Mouse (Mus musculus) cerebellum, adult 2 months (tissue): ENCODE measurements around the gene Fus. TPM values are rescaled to one million over a fixed set of nuclear protein-coding genes. Genes with fewer than 3 reads are reported as not detected.

ENCODE experiments used
- DNase-seq, 2 experiments: peaks; one replicate each; pipeline ENCODE4 v3.0.0; 2021
- H3K27ac ChIP-seq: fragments of 200-500 bp; 2 replicates; pipeline ENCODE4 v1.5.1; 2012; ENCODE audit warnings: low read length, control low read depth, inconsistent platforms; ENCODE audit not compliant: insufficient read depth
- H3K27me3 ChIP-seq: fragments of 200-500 bp; 2 replicates; pipeline ENCODE4 v1.6.1; 2012; ENCODE audit warnings: inconsistent platforms, mild to moderate bottlenecking, low read length, moderate library complexity; ENCODE audit not compliant: control insufficient read depth, insufficient read depth
- H3K4me1 ChIP-seq: fragments of 200-500 bp; 2 replicates; pipeline ENCODE4 v1.6.1; 2011; ENCODE audit warnings: low read length; ENCODE audit not compliant: control insufficient read depth, insufficient read depth
- H3K4me3 ChIP-seq: fragments of 200-500 bp; replicated peaks from 2 replicates; pipeline ENCODE3; 2011; ENCODE audit warnings: mild to moderate bottlenecking, low read depth, low read length, control low read depth; ENCODE audit not compliant: insufficient read depth
- CTCF ChIP-seq: fragments of 200-500 bp; IDR thresholded peaks from 2 replicates; pipeline ENCODE4 v1.5.1; 2011; ENCODE audit warnings: low read depth, mild to moderate bottlenecking, control low read depth, low read length, moderate library complexity, borderline replicate concordance; ENCODE audit not compliant: insufficient read depth
- POLR2A ChIP-seq: fragments of 200-500 bp; IDR thresholded peaks from 2 replicates; pipeline ENCODE4 v1.6.1; 2011; ENCODE audit warnings: low read length, control low read depth, borderline replicate concordance; ENCODE audit not compliant: insufficient read depth
- WGBS: fragments of 180-500 bp; shearing (Covaris S2); methylation state at CpG from one replicate; pipeline ENCODE4 v1.1.7; 2018; 5-methylcytosine and 5-hydroxymethylcytosine counted together
- polyA plus RNA-seq: library from polyadenylated mRNA; depleted of rRNA; stranded (reverse); fragments of >200 nt; gene quantifications from 2 replicates; pipeline ENCODE4 v1.2.3, GENCODE M21; 2012; rRNA removed

Gene Fus
- 451 and 486 TPM in 2 replicates for polyA plus RNA-seq

- TF ChIP-seq CTCF, result no peak
- TF ChIP-seq POLR2A, result peak; percentile 99
- H3K27ac ChIP-seq, result peak within 1 kb of the TSS; percentile 97
- H3K4me1 ChIP-seq, result peaks cover 8% of the 10 kb centered on the region; the same call in 1 of the 2 replicates
- H3K4me3 ChIP-seq, result peak within 1 kb of the TSS; percentile 89
- under 1% methylated on average over 90 of the region's 92 CpGs for WGBS
- no peaks in the 10 kb centered on the region for H3K27me3 ChIP-seq
- peak; percentile 94 to 98 for DNase-seq
Observed at GRCm38 (mm10) chr7:127967004-127967921, at the start of gene Fus. Fus (plus strand) TSS chr7:127967457.

- DNase-seq, result peak; percentile 34 to 47
- no peaks in the 10 kb centered on the region for H3K4me1 ChIP-seq
- no peak overlapping the region for H3K27ac ChIP-seq
- H3K4me3 ChIP-seq, result no peak overlapping the region
- H3K27me3 ChIP-seq, result no peaks in the 10 kb centered on the region
- TF ChIP-seq CTCF, result peak; percentile 45
- no peak for TF ChIP-seq POLR2A
- WGBS, result 50% methylated on average over 3 of the region's 3 CpGs
Observed at GRCm38 (mm10) chr7:127918203-127918602, 49.1 kb upstream of the Fus start.

GRCm38 (mm10) chr7:127919290-127919689, 48.0 kb upstream of the Fus start:
- no peak for DNase-seq
- TF ChIP-seq POLR2A (no peak), CTCF (peak; percentile 13; the same call in 1 of the 2 replicates)
- Histone ChIP-seq H3K27me3 (no peaks in the 10 kb centered on the region), H3K27ac (no peak overlapping the region), H3K4me3 (no peak overlapping the region), H3K4me1 (no peaks in the 10 kb centered on the region)
- 78% methylated on average over 7 of the region's 7 CpGs for WGBS

GRCm38 (mm10) chr7:127921516-127921915, 45.7 kb upstream of the Fus start:
- Histone ChIP-seq H3K4me1 (no peaks in the 10 kb centered on the region), H3K4me3 (no peak overlapping the region), H3K27ac (no peak overlapping the region), H3K27me3 (no peaks in the 10 kb centered on the region)
- 59% methylated on average over 8 of the region's 8 CpGs for WGBS
- no peak for DNase-seq
- no peak for TF ChIP-seq POLR2A
- peak; percentile 39; the same call in 1 of the 2 replicates for TF ChIP-seq CTCF

GRCm38 (mm10) chr7:127922451-127923275, 44.6 kb upstream of the Fus start:
- Histone ChIP-seq H3K4me1 (no peaks in the 10 kb centered on the region), H3K4me3 (no peak overlapping the region), H3K27me3 (no peaks in the 10 kb centered on the region), H3K27ac (no peak overlapping the region)
- TF ChIP-seq CTCF (no peak), POLR2A (no peak)
- WGBS, result 75% methylated on average over 6 of the region's 6 CpGs
- no peak for DNase-seq

GRCm38 (mm10) chr7:127923714-127924113, 43.5 kb upstream of the Fus start:
- WGBS, result 87% methylated on average over 5 of the region's 5 CpGs

GRCm38 (mm10) chr7:127925252-127925651, 42.0 kb upstream of the Fus start:
- WGBS, result 68% methylated on average over 5 of the region's 5 CpGs
- no peak for DNase-seq
- no peak overlapping the region for H3K4me3 ChIP-seq
- H3K27me3 ChIP-seq, result no peaks in the 10 kb centered on the region
- no peaks in the 10 kb centered on the region for H3K4me1 ChIP-seq
- no peak overlapping the region for H3K27ac ChIP-seq
- TF ChIP-seq CTCF, result no peak
- no peak for TF ChIP-seq POLR2A

More at GRCm38 (mm10) chr7:127923714-127924113, 43.5 kb upstream of the Fus start:
- no peak overlapping the region for H3K4me3 ChIP-seq
- no peaks in the 10 kb centered on the region for H3K27me3 ChIP-seq
- TF ChIP-seq POLR2A, result no peak
- TF ChIP-seq CTCF, result no peak
- no peak for DNase-seq
- no peaks in the 10 kb centered on the region for H3K4me1 ChIP-seq
- H3K27ac ChIP-seq, result no peak overlapping the region
